Mouse (Mus musculus) lung, embryonic 14.5 days (tissue): ENCODE measurements around the gene Slc35e3. TPM values are rescaled to one million over a fixed set of nuclear protein-coding genes. Genes with fewer than 3 reads are reported as not detected.

Source experiments
- ATAC-seq: fragments of 200-750 bp; cut with Nextera tagmentation; 2 replicates; pipeline ENCODE4 v1.8.0; 2017; ENCODE audit warnings: mild to moderate bottlenecking, moderate TSS enrichment, moderate library complexity; ENCODE audit not compliant: insufficient read depth
- DNase-seq: peaks from one replicate; pipeline ENCODE4 v3.0.0-alpha.2; 2015
- H3K27ac ChIP-seq: fragments of 300-500 bp; sonication (generic); 2 replicates; pipeline ENCODE4 v1.5.1; 2014; ENCODE audit warnings: low read depth, mild to moderate bottlenecking, moderate library complexity
- H3K27me3 ChIP-seq: fragments of 300-500 bp; sonication (generic); 2 replicates; pipeline ENCODE4 v1.6.1; 2014; ENCODE audit warnings: low read length, control low read depth; ENCODE audit not compliant: insufficient read depth
- H3K36me3 ChIP-seq: fragments of 300-500 bp; sonication (generic); 2 replicates; pipeline ENCODE4 v1.6.1; 2014; ENCODE audit warnings: control low read depth; ENCODE audit not compliant: insufficient read depth
- H3K4me1 ChIP-seq: fragments of 300-500 bp; sonication (generic); 2 replicates; pipeline ENCODE4 v1.6.1; 2014; ENCODE audit warnings: antibody characterized with exemption, control low read depth; ENCODE audit not compliant: insufficient read depth
- H3K4me2 ChIP-seq: fragments of 300-500 bp; sonication (generic); 2 replicates; pipeline ENCODE4 v1.6.1; 2014; ENCODE audit warnings: mild to moderate bottlenecking
- H3K4me3 ChIP-seq: fragments of 300-500 bp; sonication (generic); 2 replicates; pipeline ENCODE4 v1.5.1; 2014; ENCODE audit warnings: low read depth, low read length
- H3K9ac ChIP-seq: fragments of 300-500 bp; sonication (generic); 2 replicates; pipeline ENCODE4 v1.6.1; 2014
- H3K9me3 ChIP-seq: fragments of 300-500 bp; sonication (generic); 2 replicates; pipeline ENCODE4 v1.6.1; 2016; ENCODE audit warnings: low read depth, low read length, control low read depth
- CTCF ChIP-seq: IDR thresholded peaks from 2 replicates; pipeline ENCODE4 v1.5.1; 2016; ENCODE audit warnings: antibody characterized with exemption, low read depth
- WGBS: fragments of 180-500 bp; shearing (Covaris S2); extraction: QIAGEN DNeasy Blood & Tissue Kit; methylation state at CpG from one replicate; pipeline ENCODE4 v1.1.7; 2014; 5-methylcytosine and 5-hydroxymethylcytosine counted together
- polyA plus RNA-seq: library from polyadenylated mRNA; unstranded; fragments of >200 nt; fragmentation: Nextera tagmentation; extraction: Ambion mirVana; gene quantifications from 2 replicates; pipeline ENCODE4 v1.2.1, GENCODE M21; 2014

Slc35e3 gene
- polyA plus RNA-seq, 1 experiment from 2014 or later, result 16.7 TPM

DNA sequence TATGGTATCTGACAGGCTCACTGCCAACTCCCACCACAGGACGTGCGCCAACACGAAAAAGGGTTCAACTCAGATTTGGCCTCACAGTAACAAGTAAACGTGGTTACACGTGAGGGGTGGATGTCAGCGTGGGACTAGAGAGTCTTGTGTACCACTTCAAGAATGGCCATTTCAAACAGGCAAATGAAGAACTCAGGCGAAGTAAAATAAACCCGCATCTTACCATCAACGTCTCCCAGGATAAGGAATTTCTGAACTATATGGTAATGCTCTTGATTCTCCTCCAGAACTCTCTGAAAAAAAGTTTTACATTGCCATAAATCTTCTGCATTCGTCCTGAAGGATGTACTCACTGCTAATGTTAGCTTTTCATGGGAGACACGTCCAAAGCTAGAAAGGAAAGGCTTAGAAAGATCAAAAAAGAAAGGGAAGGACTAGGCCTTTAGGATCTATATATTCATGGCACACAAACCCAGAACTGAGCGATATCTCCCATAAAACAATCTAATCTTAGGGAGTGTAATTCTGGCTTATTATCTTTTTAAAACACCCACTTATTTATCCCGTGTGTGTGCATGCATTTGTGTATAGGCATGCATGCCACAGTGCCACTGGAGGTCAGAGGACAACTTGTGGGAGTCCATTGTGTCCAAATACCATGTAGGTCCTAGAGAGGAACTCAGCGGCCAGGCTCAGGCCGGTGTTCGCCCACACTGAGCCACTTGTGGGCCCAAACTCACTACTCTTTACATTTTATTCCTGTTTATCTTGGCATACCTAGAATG, 20.1 kb upstream of the Slc35e3 start:
- Histone ChIP-seq H3K4me2 (no peak overlapping the region), H3K4me3 (no peak overlapping the region), H3K9me3 (no peaks in the 10 kb centered on the region), H3K27me3 (no peaks in the 10 kb centered on the region), H3K36me3 (peaks cover 83% of the 10 kb centered on the region), H3K27ac (no peak overlapping the region), H3K9ac (no peak overlapping the region), H3K4me1 (no peaks in the 10 kb centered on the region)
- WGBS, result 89% methylated on average over 16 of the region's 16 CpGs
- DNase-seq (no peak), ATAC-seq (no peak)
- no peak for TF ChIP-seq CTCF

DNA sequence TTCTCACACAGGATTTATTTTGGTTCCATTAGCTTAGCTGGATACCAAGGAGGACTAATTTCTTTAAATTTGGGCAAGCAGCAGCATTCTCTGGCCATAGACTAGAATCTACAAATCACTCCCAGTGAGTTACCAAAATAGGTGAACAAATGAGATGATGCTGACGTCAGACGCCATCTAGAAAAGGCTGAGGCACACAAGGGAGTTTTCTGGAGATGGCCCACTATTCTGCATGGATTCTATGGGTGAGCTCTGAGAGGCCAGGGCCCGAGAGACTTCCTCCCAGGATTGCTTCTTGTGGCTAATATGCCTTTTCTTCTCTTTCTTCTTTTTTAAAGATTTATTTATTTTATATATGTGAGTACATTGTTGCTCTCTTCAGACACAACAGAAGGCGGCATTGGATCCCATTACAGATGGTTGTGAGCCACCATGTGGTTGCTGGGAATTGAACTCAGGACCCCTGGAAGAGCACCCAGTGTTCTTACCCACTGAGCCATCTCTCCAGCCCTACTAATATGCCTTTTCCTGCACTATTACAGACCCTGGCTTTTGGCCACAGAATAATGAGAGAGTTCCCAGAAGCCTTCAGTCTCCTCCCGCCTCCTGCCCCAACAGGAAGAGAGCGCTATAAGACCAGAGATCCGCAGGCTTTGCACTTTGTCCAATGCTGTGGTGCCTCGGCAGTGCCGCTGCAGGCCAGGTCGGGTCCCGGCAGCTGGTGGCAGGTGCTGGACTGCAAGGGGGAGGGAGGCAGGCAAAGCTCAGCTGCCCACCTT, 19.1 kb upstream of the Slc35e3 start:
- no peaks in the 10 kb centered on the region for H3K9me3 ChIP-seq
- no peak overlapping the region for H3K9ac ChIP-seq
- ATAC-seq (no peak), DNase-seq (no peak)
- no peaks in the 10 kb centered on the region for H3K27me3 ChIP-seq
- 92% methylated on average over 11 of the region's 11 CpGs for WGBS
- no peak overlapping the region for H3K4me3 ChIP-seq
- peaks cover 83% of the 10 kb centered on the region for H3K36me3 ChIP-seq
- no peak overlapping the region for H3K27ac ChIP-seq
- no peak overlapping the region for H3K4me2 ChIP-seq
- no peak for TF ChIP-seq CTCF
- no peaks in the 10 kb centered on the region for H3K4me1 ChIP-seq

DNA sequence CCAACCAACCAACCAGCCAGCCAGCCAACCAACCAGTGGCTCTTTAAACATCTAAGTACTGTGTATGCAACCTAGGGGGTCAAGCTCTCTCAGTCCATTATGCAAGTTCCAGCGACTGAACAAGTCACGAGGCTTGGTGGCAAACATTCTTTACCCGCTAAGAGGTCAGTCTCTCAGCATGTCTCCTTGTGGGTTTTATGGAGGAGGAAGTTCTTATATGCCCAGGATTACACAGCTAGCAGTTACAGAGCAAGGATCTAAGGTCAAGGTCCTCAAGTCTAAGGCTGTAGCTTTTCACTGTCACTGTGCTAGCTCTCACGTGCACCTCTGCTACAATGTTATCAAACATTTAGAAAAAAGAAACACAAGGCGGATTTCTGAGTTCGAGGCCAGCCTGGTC, 18.4 kb upstream of the Slc35e3 start:
- no peaks in the 10 kb centered on the region for H3K27me3 ChIP-seq
- no peak overlapping the region for H3K27ac ChIP-seq
- no peak overlapping the region for H3K4me2 ChIP-seq
- H3K9ac ChIP-seq, result no peak overlapping the region
- DNase-seq (no peak), ATAC-seq (no peak)
- no peak overlapping the region for H3K4me3 ChIP-seq
- peaks cover 83% of the 10 kb centered on the region for H3K36me3 ChIP-seq
- 88% methylated on average over 6 of the region's 6 CpGs for WGBS
- H3K4me1 ChIP-seq, result no peaks in the 10 kb centered on the region
- no peaks in the 10 kb centered on the region for H3K9me3 ChIP-seq
- TF ChIP-seq CTCF, result no peak

DNA sequence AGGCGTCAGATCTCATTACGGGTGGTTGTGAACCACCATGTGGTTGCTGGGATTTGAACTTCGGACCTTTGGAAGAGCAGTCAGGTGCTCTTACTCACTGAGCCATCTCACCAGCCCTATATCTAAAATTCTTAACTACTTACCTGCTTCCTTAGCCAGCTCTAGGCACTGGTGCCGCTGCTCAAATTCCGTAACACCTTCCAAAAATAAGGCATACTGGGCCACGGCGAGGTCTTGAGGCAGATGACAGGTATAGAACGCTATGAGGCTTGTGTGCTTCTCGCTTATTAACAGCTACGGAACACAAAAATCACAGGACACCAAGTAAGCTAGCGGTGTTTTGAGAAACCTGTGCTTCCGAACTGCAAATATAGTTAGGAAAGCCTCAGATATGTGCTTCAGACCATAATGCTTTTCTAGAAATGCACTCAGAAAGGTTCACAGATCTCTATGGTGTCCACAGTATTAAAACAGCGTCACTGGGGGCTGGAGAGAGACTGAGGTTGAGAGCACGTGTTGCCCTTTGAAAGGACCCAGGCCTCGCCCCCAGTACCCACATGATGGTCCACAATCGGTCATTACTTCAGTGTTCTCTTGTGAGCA, 17.5 kb upstream of the Slc35e3 start:
- Histone ChIP-seq H3K4me2 (no peak overlapping the region), H3K4me1 (no peaks in the 10 kb centered on the region), H3K9ac (no peak overlapping the region), H3K27me3 (no peaks in the 10 kb centered on the region), H3K4me3 (no peak overlapping the region), H3K27ac (no peak overlapping the region), H3K9me3 (no peaks in the 10 kb centered on the region), H3K36me3 (peaks cover 89% of the 10 kb centered on the region)
- 96% methylated on average over 16 of the region's 16 CpGs for WGBS
- DNase-seq, result no peak
- ATAC-seq, result no peak
- no peak for TF ChIP-seq CTCF

DNA sequence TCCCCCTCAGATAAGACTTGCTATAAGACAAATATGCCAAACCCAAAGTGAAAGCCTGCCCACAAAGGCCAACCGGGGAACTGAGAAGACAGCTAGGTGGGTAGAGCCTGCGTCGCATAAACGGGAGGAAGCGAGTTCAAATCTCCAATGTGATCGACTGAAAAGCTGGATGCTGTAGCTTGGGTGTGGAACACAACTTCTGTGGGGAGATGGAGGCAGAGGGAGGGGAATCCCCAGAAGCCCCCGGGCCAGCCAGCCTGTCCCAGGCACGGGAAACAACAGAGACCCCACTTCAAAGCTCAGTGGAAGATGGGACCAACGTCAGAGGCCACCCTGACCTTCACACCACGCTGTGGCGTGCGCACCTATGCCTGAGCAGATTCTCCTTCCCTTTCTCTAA, 16.8 kb upstream of the Slc35e3 start:
- H3K27ac ChIP-seq, result no peak overlapping the region
- no peak for TF ChIP-seq CTCF
- peaks cover 89% of the 10 kb centered on the region for H3K36me3 ChIP-seq
- no peak overlapping the region for H3K9ac ChIP-seq
- 94% methylated on average over 12 of the region's 12 CpGs for WGBS
- DNase-seq (no peak), ATAC-seq (no peak)
- no peaks in the 10 kb centered on the region for H3K9me3 ChIP-seq
- no peak overlapping the region for H3K4me2 ChIP-seq
- no peak overlapping the region for H3K4me3 ChIP-seq
- no peaks in the 10 kb centered on the region for H3K27me3 ChIP-seq
- no peaks in the 10 kb centered on the region for H3K4me1 ChIP-seq

DNA sequence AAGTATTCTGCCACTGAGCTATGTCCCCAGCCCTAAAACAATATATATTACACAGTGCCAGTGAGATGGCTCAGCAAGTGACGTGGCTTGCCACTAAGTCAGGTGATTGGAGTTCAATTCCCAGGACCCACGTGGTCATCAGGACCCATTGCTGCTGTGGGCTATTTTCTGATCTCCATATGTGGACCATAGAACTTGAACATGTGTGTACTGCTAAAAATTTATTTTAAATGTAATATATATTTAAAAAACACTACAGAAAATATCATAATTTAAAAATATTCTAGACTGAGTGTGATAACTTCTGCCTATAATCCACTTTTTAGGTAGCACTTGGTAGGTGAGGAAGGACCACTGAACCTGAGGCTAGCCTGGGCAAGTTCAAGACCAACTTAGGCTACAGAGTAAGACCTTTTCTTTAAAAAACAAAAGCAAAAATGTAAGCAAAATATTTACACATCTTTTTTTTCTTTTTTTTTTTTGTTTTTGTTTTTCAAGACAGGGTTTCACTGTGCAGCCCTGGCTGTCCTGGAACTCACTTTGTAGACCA, 16.2 kb upstream of the Slc35e3 start:
- H3K9ac ChIP-seq, result no peak overlapping the region
- H3K9me3 ChIP-seq, result no peaks in the 10 kb centered on the region
- DNase-seq (no peak), ATAC-seq (no peak)
- H3K4me3 ChIP-seq, result no peak overlapping the region
- no peak overlapping the region for H3K4me2 ChIP-seq
- H3K36me3 ChIP-seq, result peaks cover 91% of the 10 kb centered on the region
- H3K4me1 ChIP-seq, result no peaks in the 10 kb centered on the region
- WGBS, result 90% methylated on average over 2 of the region's 2 CpGs
- H3K27ac ChIP-seq, result no peak overlapping the region
- H3K27me3 ChIP-seq, result no peaks in the 10 kb centered on the region
- TF ChIP-seq CTCF, result no peak

DNA sequence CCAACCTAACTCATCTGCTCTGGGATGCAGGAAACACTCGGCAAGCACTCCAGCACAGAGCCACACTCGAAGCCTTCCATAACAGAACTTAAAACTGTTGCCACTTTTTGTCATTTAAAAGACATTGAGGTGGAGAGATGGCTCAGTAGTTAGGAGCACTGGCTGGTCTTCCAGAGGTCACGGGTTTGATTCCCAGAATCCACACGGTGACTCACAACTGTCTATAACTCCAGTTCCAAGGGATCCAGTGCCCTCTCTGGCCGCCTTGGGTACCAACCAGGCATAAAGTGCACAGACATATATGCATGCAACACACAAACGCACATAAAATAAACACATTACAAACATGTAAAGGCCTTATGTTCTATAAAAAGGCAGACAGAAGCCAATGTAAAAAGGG, 15.4 kb upstream of the Slc35e3 start:
- Histone ChIP-seq H3K36me3 (peaks cover 93% of the 10 kb centered on the region), H3K9me3 (no peaks in the 10 kb centered on the region), H3K27me3 (no peaks in the 10 kb centered on the region), H3K27ac (no peak overlapping the region), H3K9ac (no peak overlapping the region), H3K4me1 (no peaks in the 10 kb centered on the region), H3K4me3 (no peak overlapping the region), H3K4me2 (no peak overlapping the region)
- ATAC-seq (no peak), DNase-seq (no peak)
- WGBS, result 90% methylated on average over 6 of the region's 6 CpGs
- no peak for TF ChIP-seq CTCF
